Mouse (Mus musculus) forebrain, embryonic 16.5 days (tissue): ENCODE data around the gene Gsdme. TPM values are rescaled to one million over a fixed set of nuclear protein-coding genes. Genes with fewer than 3 reads are reported as not detected.

ENCODE experiments used
- ATAC-seq: fragments of 200-750 bp; cut with Nextera tagmentation; 2 replicates; pipeline ENCODE4 v1.8.0; 2017; ENCODE audit warnings: mild to moderate bottlenecking, moderate library complexity
- H3K27ac ChIP-seq: fragments of 300-500 bp; sonication (generic); 2 replicates; pipeline ENCODE4 v1.5.1; 2014; ENCODE audit warnings: low read length, control low read depth
- H3K27me3 ChIP-seq: fragments of 300-500 bp; sonication (generic); replicated peaks from 2 replicates; pipeline ENCODE4 v1.6.1; 2014; ENCODE audit warnings: low read length; ENCODE audit not compliant: control insufficient read depth, insufficient read depth
- H3K36me3 ChIP-seq: fragments of 300-500 bp; sonication (generic); 2 replicates; pipeline ENCODE4 v1.6.1; 2014; ENCODE audit not compliant: control insufficient read depth, insufficient read depth
- H3K4me1 ChIP-seq: fragments of 300-500 bp; sonication (generic); replicated peaks from 2 replicates; pipeline ENCODE4 v1.6.1; 2014; ENCODE audit warnings: low read length; ENCODE audit not compliant: control insufficient read depth, insufficient read depth
- H3K4me2 ChIP-seq: fragments of 300-500 bp; sonication (generic); 2 replicates; pipeline ENCODE4 v1.6.1; 2014; ENCODE audit warnings: mild to moderate bottlenecking, low read length, control low read depth
- H3K4me3 ChIP-seq: fragments of 300-500 bp; sonication (generic); replicated peaks from 2 replicates; pipeline ENCODE4 v1.5.1; 2014; ENCODE audit warnings: mild to moderate bottlenecking, low read length, control low read depth
- H3K9ac ChIP-seq: fragments of 300-500 bp; sonication (generic); replicated peaks from 2 replicates; pipeline ENCODE4 v1.6.1; 2014; ENCODE audit warnings: low read depth, low read length, control low read depth
- H3K9me3 ChIP-seq: fragments of 300-500 bp; sonication (generic); 2 replicates; pipeline ENCODE4 v1.6.1; 2016; ENCODE audit warnings: low read length; ENCODE audit not compliant: control insufficient read depth
- WGBS: fragments of 180-500 bp; shearing (Covaris S2); extraction: QIAGEN DNeasy Blood & Tissue Kit; methylation state at CpG from one replicate; pipeline ENCODE4 v1.1.7; 2014; 5-methylcytosine and 5-hydroxymethylcytosine counted together
- polyA plus RNA-seq: library from polyadenylated mRNA; unstranded; fragments of >200 nt; fragmentation: Nextera tagmentation; extraction: Ambion mirVana; gene quantifications from 2 replicates; pipeline ENCODE4 v1.2.1, GENCODE M21; 2015

Gsdme gene
- polyA plus RNA-seq, 1 experiment from 2014 or later = 102 TPM

- H3K27me3 ChIP-seq = no peaks in the 10 kb centered on the region
- ATAC-seq = no peak
- H3K4me2 ChIP-seq = no peak overlapping the region
- no peaks in the 10 kb centered on the region for H3K9me3 ChIP-seq
- H3K4me1 ChIP-seq = no peaks in the 10 kb centered on the region
- H3K27ac ChIP-seq = no peak overlapping the region
- no peak overlapping the region for H3K9ac ChIP-seq
- H3K4me3 ChIP-seq = no peak overlapping the region
- 69% methylated on average over 10 of the region's 10 CpGs for WGBS
- H3K36me3 ChIP-seq = no peaks in the 10 kb centered on the region
Observed at GRCm38 (mm10) chr6:50254723-50255184, 8.9 kb downstream of the Gsdme start.

GRCm38 (mm10) chr6:50252690-50253089 lies 11.0 kb downstream of the Gsdme start:
- WGBS = 77% methylated on average over 5 of the region's 5 CpGs
- no peak overlapping the region for H3K4me2 ChIP-seq
- no peaks in the 10 kb centered on the region for H3K4me1 ChIP-seq
- H3K36me3 ChIP-seq = no peaks in the 10 kb centered on the region
- ATAC-seq = no peak
- no peak overlapping the region for H3K4me3 ChIP-seq
- H3K9me3 ChIP-seq = no peaks in the 10 kb centered on the region
- no peak overlapping the region for H3K9ac ChIP-seq
- H3K27me3 ChIP-seq = no peaks in the 10 kb centered on the region
- no peak overlapping the region for H3K27ac ChIP-seq

GRCm38 (mm10) chr6:50247791-50248190 lies 15.9 kb downstream of the Gsdme start:
- H3K36me3 ChIP-seq = no peaks in the 10 kb centered on the region
- no peaks in the 10 kb centered on the region for H3K4me1 ChIP-seq
- no peak overlapping the region for H3K9ac ChIP-seq
- no peak overlapping the region for H3K4me3 ChIP-seq
- H3K4me2 ChIP-seq = no peak overlapping the region
- no peak for ATAC-seq
- H3K9me3 ChIP-seq = no peaks in the 10 kb centered on the region
- H3K27me3 ChIP-seq = no peaks in the 10 kb centered on the region
- WGBS = 89% methylated on average over 4 of the region's 4 CpGs
- H3K27ac ChIP-seq = no peak overlapping the region

GRCm38 (mm10) chr6:50247356-50247755 lies 16.3 kb downstream of the Gsdme start:
- Histone ChIP-seq H3K4me3 (no peak overlapping the region), H3K4me2 (no peak overlapping the region), H3K4me1 (no peaks in the 10 kb centered on the region), H3K27ac (no peak overlapping the region), H3K36me3 (no peaks in the 10 kb centered on the region), H3K9ac (no peak overlapping the region), H3K27me3 (no peaks in the 10 kb centered on the region), H3K9me3 (no peaks in the 10 kb centered on the region)
- ATAC-seq = no peak
- WGBS = 87% methylated on average over 2 of the region's 2 CpGs

- Histone ChIP-seq H3K4me1 (no peaks in the 10 kb centered on the region), H3K9me3 (no peaks in the 10 kb centered on the region), H3K27ac (no peak overlapping the region), H3K4me3 (no peak overlapping the region), H3K9ac (no peak overlapping the region), H3K36me3 (no peaks in the 10 kb centered on the region), H3K4me2 (no peak overlapping the region), H3K27me3 (no peaks in the 10 kb centered on the region)
- ATAC-seq = no peak
- WGBS = 88% methylated on average over 4 of the region's 4 CpGs
Observed at GRCm38 (mm10) chr6:50244967-50245366, 18.7 kb downstream of the Gsdme start.

- Histone ChIP-seq H3K4me1 (no peaks in the 10 kb centered on the region), H3K4me3 (no peak overlapping the region), H3K36me3 (no peaks in the 10 kb centered on the region), H3K27ac (no peak overlapping the region), H3K4me2 (no peak overlapping the region), H3K9ac (no peak overlapping the region), H3K9me3 (no peaks in the 10 kb centered on the region), H3K27me3 (no peaks in the 10 kb centered on the region)
- no peak for ATAC-seq
- WGBS = 91% methylated on average over 4 of the region's 4 CpGs
Observed at GRCm38 (mm10) chr6:50244126-50244525, 19.5 kb downstream of the Gsdme start.

- no peaks in the 10 kb centered on the region for H3K27me3 ChIP-seq
- no peak overlapping the region for H3K27ac ChIP-seq
- H3K4me1 ChIP-seq = no peaks in the 10 kb centered on the region
- no peaks in the 10 kb centered on the region for H3K9me3 ChIP-seq
- no peak for ATAC-seq
- H3K9ac ChIP-seq = no peak overlapping the region
- H3K4me2 ChIP-seq = no peak overlapping the region
- WGBS = 83% methylated on average over 5 of the region's 5 CpGs
- no peak overlapping the region for H3K4me3 ChIP-seq
- H3K36me3 ChIP-seq = no peaks in the 10 kb centered on the region
Observed at GRCm38 (mm10) chr6:50240437-50240836, 23.2 kb downstream of the Gsdme start.

GRCm38 (mm10) chr6:50239902-50240301 lies 23.8 kb downstream of the Gsdme start:
- Histone ChIP-seq H3K4me2 (no peak overlapping the region), H3K27me3 (no peaks in the 10 kb centered on the region), H3K27ac (no peak overlapping the region), H3K4me3 (no peak overlapping the region), H3K9me3 (no peaks in the 10 kb centered on the region), H3K36me3 (no peaks in the 10 kb centered on the region), H3K9ac (no peak overlapping the region), H3K4me1 (no peaks in the 10 kb centered on the region)
- no peak for ATAC-seq
- WGBS = 87% methylated on average over 2 of the region's 2 CpGs

- Histone ChIP-seq H3K4me3 (no peak overlapping the region), H3K9me3 (no peaks in the 10 kb centered on the region), H3K4me1 (no peaks in the 10 kb centered on the region), H3K27ac (no peak overlapping the region), H3K9ac (no peak overlapping the region), H3K27me3 (no peaks in the 10 kb centered on the region), H3K4me2 (no peak overlapping the region), H3K36me3 (no peaks in the 10 kb centered on the region)
- WGBS = 69% methylated on average over 2 of the region's 2 CpGs
- no peak for ATAC-seq
Observed at GRCm38 (mm10) chr6:50237963-50238362, 25.7 kb downstream of the Gsdme start.

- Histone ChIP-seq H3K27ac (no peak overlapping the region), H3K4me3 (no peak overlapping the region), H3K9me3 (no peaks in the 10 kb centered on the region), H3K27me3 (no peaks in the 10 kb centered on the region), H3K4me1 (no peaks in the 10 kb centered on the region), H3K36me3 (no peaks in the 10 kb centered on the region), H3K9ac (no peak overlapping the region), H3K4me2 (no peak overlapping the region)
- 70% methylated on average over 1 of the region's 1 CpGs for WGBS
- ATAC-seq = no peak
Observed at GRCm38 (mm10) chr6:50232984-50233383, 30.7 kb downstream of the Gsdme start.
